Comparison of ENCODE assay signal across 27 mouse cellular contexts in genomic region chr9:37187407-37187806, GRCm38 (mm10). TPM values are rescaled to one million over a fixed set of nuclear protein-coding genes. Genes with fewer than 3 reads are reported as not detected.
"Had no signal": no experiment of that assay in that cellular context is flagged by ENCODE, and none has a peak within 500 bp of the region (broad histone marks: within the 10 kb centered on the region; RNA-seq: fewer than 3 reads in every experiment).

No protein-coding gene starts in this region.

- H3K27ac ChIP-seq: heart, adult 2 months; heart, embryonic 13.5 days; heart, embryonic 15.5 days; hindbrain, embryonic 13.5 days; hindbrain, embryonic 15.5 days; hindbrain, postnatal 0 days; kidney, embryonic 15.5 days; kidney, postnatal 0 days; limb, embryonic 13.5 days; limb, embryonic 15.5 days; liver, embryonic 12.5 days; liver, embryonic 14.5 days had no signal

- DNase-seq: gastrocnemius, postnatal 14 days; gastrocnemius, postnatal 36 days; heart, adult 2 months; heart, postnatal 14 days; heart, postnatal 36 days; kidney, adult 11 months; kidney, adult 2 months; kidney, adult 9 months; kidney, postnatal 14 days; kidney, postnatal 36 days; layer of hippocampus, adult 9-11 months; layer of hippocampus, postnatal 36 days; left cerebral cortex, postnatal 4 days had no signal

- H3K4me1 ChIP-seq: hindbrain, embryonic 15.5 days; kidney, embryonic 15.5 days; limb, embryonic 13.5 days; limb, embryonic 15.5 days; liver, embryonic 12.5 days had no signal

- H3K9me3 ChIP-seq: heart, embryonic 15.5 days; hindbrain, embryonic 13.5 days; hindbrain, embryonic 15.5 days; kidney, embryonic 15.5 days; limb, embryonic 13.5 days; limb, embryonic 15.5 days; liver, embryonic 12.5 days had no signal

- ATAC-seq: hindbrain, postnatal 0 days; intestine, embryonic 16.5 days; liver, embryonic 12.5 days had no signal

- H3K27me3 ChIP-seq: heart, embryonic 13.5 days; heart, embryonic 15.5 days; hindbrain, embryonic 13.5 days; hindbrain, embryonic 15.5 days; kidney, embryonic 15.5 days; limb, embryonic 15.5 days; liver, embryonic 12.5 days had no signal

- H3K9ac ChIP-seq: heart, embryonic 13.5 days; heart, embryonic 15.5 days; hindbrain, embryonic 13.5 days; hindbrain, embryonic 15.5 days; kidney, embryonic 15.5 days; limb, embryonic 13.5 days; limb, embryonic 15.5 days; liver, embryonic 12.5 days; liver, embryonic 14.5 days had no signal

- H3K4me3 ChIP-seq: heart, adult 2 months; heart, embryonic 13.5 days; heart, embryonic 15.5 days; hindbrain, embryonic 13.5 days; hindbrain, embryonic 15.5 days; kidney, embryonic 15.5 days; limb, embryonic 13.5 days; limb, embryonic 15.5 days; liver, embryonic 12.5 days had no signal

- H3K36me3 ChIP-seq: heart, embryonic 13.5 days; heart, embryonic 15.5 days; hindbrain, embryonic 13.5 days; hindbrain, embryonic 15.5 days; kidney, embryonic 15.5 days; limb, embryonic 13.5 days; limb, embryonic 15.5 days; liver, embryonic 12.5 days had no signal

- H3K4me2 ChIP-seq: heart, embryonic 11.5 days; heart, embryonic 13.5 days; heart, embryonic 15.5 days; hindbrain, embryonic 13.5 days; hindbrain, embryonic 15.5 days; kidney, embryonic 15.5 days; limb, embryonic 13.5 days; limb, embryonic 15.5 days; liver, embryonic 12.5 days had no signal

RNA-seq across cellular contexts. Expression of gene Pknox2, which starts 40.2 kb away (rescaled TPM):
- total RNA-seq: hematopoietic stem cell, adult 5-6 weeks had no signal
